Mouse (Mus musculus) natural killer cell, adult 2 months (primary cell): ENCODE data around the gene Psmb3.
A peak's percentile ranks its signal among the peaks of the same experiment; 100 is the strongest.
"Not testable (repeated sequence)": the region's sequence is repeated elsewhere in the genome, so short reads cannot be mapped to it uniquely, and the experiment has no call there.

Experiments
- DNase-seq, 2 experiments: peaks; one replicate each; pipeline ENCODE4 v3.0.0; 2022; ENCODE audit warnings: low spot score in 2 of 2

The Psmb3 gene

DNA sequence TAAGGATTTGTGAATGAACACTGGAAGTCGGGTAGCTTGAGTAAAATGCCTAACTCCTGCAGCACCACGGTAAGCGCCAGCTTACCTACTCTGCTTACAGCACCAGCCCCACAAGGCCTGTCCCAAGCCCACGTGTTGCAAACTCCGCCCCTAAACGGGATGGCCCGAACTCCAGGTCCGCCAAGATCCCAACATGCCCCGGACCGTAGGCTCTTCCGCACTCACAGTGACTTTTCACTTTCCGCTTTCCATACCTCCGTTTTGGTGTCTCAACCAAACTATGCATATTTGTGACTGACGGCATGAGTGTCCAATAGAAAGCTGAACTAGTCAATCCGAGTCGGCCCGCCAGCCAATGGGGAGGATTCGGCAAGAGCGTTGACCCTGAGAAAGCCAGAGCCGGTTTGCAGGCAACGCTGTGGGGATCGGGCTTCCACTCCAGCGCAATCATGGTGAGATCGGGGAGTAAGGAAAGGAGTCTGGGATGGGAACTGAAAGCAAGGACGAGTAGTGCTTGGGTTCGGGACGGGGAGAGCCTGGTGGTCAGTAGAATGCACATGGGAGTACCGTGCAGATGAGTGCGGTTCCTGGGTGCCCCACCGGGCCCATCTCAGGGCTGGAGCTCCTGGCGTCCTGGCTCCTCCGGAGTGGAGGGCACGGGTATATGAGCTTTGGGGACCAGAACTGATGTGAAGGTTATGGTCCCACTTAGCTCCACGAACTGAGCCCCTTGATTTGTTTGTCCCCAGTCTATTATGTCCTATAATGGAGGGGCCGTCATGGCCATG, at the start of gene Psmb3:
TSS of gene Psmb3 (plus strand) at position 361 of the 788 bp plus-strand sequence.
- peak; percentile 98 to 99 for DNase-seq

DNA sequence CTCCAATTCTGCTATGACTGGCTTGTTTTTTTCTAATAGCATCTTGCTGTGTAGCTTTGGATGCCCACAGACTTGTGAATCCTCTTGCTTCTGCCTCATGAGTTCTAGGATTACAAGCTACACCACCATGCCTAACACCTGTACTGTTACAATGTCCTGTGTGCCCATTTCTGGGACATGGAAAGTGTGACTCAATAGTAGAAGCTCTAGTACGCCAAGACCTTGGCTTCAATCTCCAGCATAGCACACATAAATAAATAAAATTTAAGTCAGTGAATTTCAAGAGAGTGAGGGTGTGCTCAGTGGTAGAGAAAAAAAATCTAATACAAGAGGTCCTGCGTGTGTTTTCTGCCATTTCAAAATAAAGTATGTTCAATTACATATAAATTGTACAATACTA, 49.0 kb upstream of the Psmb3 start:
- no peak for DNase-seq

DNA sequence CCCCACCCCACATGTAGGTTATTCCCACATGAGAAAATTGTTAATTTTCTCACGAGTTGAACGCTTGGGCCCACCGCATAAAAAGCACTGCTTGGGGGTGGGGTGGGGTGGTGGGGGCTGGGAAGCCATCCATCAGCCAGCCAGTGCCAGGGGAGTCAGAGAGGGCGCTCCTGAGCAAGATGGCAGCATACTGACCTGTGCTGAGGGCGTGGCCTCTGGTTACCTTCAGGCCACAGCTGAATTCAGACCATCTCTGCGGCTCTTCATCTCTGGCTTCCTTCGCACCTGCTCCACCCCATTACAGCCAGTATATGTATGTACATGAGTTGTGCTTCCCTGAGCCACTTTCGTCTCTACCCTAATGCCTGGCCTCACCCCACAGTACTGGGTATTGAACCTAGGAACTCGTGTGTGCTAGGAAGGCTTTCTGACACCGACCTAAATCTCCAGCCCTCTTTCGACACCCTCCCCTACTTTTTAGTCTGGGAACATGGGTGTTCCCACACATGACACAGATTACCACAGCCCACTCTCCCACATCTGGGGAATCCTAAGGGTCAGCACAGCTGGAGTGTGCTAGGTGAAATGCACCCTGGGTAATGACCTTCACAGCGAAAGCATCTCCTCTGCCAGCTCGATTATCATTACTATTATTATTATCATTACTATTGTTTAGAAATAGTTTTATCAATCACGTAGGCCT, 46.8 kb upstream of the Psmb3 start:
- no peak for DNase-seq

DNA sequence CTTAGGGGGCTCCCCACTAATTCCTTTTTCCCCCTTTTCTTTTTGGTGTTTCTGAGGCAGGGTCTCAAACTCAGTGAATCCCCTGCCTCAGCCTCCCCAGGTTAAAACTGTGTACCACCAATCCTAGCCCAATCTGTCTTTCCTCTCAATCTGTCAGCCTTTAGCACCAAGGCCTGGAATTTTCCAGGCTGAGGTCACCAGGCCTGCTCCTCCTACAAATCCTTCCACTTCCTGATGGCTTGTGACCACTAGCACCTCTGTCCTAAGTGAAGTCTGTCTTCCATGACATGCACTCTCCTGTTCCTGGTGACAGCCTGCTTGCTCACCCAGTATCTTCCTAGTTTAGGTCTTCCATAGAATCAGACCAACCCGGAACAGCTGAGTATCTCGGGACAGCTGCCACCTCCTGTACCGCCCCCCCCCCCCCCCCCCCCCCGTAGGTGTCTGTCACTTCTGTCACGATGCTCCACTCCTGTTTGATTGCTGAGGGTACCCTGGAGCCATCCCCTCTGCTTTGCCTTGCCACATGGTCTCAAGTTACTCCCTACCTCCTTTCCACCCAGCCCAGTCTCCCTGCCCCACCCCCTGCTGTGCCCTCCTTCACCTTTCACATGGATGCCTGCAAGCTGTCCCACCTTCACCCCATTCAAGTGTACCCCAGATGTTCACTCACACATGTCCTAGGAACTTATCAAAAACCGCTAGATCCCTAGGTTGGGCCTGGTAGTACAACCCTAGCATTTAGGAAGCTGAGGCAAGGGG, 45.8 kb upstream of the Psmb3 start:
- DNase-seq: no peak

DNA sequence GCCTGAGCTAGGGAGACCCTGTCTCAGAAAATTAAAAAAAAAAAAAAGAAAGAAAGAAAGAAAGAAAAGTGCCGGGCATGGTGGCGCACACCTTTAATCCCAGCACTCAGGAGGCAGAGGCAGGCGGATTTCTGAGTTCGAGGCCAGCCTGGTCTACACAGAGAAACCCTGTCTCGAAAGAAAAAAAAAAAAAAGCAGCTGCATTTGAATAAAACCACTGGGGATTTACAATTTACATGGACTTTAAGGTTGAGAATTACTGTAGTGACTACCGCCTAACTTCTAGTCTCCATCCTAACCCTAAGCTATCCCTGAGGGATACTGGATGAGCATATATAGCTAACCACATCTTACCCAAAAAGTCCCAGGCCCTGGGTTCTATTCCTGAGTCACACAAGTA, 45.2 kb upstream of the Psmb3 start:
- not testable (repeated sequence) for DNase-seq

DNA sequence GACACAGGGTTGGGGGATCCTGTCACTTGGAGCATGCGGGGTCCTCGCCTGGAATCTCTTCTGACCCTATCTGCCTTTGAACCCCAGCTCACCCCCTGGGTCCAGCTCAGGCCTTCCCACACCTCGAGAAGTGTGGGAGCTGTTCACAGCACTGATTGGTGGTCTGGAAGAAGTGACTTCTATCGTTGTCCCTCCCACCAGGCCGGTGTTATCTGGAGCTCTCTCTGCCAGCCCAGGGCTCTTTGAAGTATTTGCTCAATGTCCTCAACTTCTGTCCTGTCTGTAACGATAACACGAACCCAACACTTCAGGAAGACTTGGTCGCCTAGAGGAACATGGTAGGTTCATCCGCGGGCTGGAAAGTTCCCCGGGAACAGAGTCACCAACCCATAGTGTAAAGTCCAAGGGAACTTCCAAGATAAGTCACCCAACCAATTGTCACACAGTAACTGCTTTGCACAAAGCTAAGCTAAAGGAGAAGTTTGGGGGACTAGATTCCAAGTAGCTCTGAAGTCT, 44.4 kb upstream of the Psmb3 start:
- DNase-seq: no peak

DNA sequence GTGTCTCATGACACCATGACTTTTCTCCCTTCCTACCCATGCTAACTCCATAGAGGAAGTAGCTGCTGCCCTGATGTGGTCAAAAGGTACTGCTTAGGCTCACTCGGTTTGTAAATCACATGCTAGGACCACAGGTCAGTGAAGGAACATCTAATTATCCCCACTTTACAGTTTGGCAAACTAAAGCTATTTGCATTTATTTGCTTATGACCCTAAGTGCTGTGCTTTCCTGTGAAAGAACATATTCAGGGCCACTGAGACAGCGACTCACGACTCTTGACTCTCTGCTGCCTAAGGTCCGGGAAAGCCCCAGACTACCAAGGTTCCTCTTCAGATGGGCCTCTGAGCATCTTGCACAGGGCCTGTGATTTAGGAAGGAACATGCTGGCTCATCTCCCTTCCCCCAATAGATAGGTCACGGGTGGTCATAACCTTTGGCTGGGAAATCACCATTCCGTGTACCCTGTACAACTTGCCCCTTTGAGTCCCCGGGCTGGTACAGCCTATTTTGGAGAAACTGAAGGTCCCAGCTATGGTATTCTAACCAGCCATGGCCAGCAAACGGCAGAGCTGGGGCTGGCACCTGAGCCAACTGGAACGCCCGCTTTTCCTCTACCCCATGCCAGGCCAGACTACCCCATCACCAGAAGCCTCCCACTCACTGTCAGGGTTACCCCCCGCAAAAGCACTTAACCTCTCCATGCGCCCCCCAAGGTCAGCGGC, 43.8 kb upstream of the Psmb3 start:
- peak; percentile 80 to 86 for DNase-seq

DNA sequence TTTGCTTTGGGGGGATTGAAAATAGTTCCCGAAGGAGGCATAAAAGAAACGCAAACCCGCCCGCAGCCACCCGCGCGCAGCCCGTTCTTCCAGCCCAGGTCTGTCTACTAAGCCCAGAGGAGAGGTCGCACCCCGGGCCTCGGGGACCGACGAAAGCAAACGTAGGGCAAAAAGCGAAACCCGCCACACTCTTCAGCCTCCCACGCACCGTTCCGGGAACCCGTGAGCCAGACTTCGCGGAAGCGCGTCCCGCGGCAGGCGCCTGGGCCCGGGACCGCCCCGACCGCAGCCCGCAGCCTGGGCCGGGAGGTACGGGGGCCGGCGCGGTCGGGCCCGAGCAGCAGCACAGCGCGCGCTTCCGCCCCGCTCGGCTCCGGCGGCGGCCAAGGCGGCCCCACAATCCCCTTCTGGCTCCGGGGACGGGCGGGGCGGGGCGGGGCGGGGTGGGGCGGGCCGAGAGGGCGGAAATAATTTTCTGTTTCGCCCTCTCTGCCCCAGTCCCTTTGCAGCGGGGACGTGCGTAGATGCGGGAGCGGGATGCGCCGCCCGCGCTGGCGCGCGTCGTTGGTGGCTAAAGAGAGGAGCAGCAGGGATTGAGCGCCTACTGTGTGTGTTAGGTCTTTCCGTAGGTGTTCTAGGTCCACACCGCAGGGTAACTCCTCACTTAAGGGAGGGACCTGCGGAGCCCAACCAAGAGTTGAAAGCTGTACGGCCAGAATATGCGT, 43.0 kb upstream of the Psmb3 start:
- DNase-seq: peak; percentile 62 to 73

DNA sequence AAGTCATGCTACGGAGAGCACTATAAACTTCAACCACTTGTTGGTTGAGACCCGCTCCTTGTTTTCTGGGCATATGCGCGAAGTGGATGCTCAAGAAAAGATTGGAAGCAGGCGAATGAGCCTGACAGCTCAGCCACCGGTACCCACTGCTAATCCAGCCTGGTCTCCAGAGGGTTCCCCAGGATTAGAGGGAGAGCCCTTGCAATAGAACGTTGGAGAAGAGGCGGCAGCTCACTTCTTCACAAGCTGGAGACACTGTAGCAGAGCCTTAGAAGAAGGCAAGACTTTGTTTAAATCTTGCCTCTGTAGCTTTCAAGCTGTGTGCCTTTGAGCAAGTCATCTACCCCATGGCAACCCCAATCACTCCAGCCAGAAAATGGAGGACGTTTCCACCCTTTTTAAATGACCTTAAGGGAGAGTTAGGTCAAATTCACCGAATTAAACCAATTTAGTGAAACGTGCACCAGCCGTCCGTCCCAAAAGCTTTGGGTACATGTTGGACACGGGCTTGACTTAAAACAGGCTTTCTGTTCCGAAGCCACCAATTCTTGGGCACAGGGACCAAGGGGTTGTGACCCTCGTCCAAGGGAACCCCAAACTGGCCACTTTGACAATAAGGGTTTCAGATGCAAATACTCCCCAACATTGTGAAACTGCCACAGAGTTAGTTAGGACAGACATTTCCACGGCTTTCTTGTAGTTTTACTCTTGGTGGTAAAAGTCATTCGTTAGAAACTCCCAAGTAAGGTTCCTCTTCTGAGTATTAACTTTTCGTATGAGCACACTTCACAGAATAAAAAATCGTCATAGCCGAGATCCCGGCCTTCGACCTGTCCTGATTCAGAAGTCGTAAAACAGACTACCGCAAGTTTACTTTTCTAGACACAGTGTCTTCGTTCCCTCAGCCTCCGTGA, 42.2 kb upstream of the Psmb3 start:
- no peak for DNase-seq

DNA sequence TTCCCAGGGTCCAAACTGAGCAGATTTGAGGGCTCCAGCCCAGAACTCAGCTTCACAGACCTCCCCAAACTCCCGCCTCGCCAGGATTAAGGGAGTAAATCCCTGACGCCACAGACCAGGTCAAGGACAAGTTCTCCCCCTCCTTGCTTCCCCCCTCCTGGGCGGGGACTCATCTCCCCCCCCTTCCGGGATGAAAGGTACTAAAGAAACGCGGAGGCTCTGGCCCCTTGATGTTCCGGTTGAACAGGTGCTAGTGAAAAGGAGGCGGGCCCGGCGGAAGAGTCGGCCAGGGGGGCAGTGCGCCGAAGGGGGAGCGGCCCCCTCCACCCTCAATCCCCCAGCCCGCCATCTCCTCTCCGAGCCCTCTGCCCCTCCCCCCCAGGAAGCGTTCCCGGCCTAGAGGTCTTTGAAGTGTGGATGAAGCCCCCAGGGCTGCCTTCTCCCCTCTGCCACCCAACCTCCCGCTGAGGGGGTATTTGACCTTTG, 41.5 kb upstream of the Psmb3 start:
- DNase-seq: peak; percentile 35 to 58

DNA sequence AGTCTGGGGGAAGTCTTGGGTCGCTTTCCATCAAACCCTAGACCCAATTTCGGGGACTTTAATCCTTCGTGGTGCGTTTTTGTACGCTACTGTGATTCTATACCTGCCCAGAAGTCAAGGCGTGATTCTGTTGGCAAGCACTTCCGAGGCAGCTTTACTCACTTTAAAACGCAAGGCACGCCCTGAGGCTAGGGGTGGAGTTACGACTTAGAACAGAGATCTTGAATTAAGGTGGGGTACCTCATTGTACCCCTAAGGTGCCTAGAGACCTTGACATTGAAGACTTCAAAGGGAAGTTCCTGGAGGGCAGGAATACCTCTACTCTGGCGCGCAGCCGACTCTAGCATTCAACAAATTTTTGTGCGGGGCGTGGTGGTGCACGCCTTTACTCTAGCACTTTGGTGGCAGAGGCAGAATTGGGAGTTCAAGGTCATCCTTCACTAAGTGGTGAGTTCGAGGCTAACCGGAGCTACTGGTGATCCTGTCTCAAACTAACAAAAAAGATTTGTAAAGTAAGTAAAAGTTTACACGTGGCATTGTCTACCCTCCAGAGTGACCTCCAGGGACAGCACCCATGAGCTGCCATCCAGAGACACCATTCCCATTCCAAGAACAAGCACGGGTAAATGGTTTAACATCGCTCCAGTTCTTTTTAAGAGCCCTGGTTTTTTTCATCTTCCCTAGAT, 40.8 kb upstream of the Psmb3 start:
- peak; percentile 61 to 65 for DNase-seq

DNA sequence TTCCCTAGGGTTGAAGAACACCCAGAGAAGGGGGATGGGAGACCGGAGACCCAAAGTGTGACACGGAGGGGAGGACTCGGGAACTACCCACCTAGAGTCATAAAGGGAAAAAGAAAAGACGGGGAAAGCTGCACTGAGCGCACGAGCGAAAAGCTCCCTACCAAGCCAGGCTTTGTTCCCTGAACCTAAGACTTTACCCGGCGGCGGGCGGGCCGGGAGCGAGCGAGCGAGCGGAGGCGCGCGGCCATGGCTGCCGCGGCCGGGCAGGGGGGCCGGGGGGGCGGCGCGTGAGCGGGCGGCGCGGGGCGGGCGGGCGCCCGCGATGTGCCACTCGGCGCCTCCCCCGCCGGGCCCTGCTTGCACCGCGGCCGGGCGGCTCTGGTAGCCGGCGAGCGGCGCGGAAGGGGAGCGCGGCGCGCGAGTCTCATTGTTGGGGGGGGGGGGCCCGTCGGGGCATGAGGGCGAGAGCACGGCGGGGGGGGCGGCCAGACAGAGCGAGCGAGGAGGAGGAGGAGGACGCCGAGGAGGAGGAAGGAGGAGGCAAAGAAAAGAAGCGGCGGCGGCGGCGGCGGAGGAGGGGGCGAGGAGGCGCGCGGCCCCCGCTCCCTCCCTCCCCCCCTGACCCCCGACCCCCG, 40.2 kb upstream of the Psmb3 start, which contains the start of gene Mllt6:
TSS of gene Mllt6 (plus strand) at position 522 of the 635 bp plus-strand sequence.
- peak; percentile 58 to 71 for DNase-seq

DNA sequence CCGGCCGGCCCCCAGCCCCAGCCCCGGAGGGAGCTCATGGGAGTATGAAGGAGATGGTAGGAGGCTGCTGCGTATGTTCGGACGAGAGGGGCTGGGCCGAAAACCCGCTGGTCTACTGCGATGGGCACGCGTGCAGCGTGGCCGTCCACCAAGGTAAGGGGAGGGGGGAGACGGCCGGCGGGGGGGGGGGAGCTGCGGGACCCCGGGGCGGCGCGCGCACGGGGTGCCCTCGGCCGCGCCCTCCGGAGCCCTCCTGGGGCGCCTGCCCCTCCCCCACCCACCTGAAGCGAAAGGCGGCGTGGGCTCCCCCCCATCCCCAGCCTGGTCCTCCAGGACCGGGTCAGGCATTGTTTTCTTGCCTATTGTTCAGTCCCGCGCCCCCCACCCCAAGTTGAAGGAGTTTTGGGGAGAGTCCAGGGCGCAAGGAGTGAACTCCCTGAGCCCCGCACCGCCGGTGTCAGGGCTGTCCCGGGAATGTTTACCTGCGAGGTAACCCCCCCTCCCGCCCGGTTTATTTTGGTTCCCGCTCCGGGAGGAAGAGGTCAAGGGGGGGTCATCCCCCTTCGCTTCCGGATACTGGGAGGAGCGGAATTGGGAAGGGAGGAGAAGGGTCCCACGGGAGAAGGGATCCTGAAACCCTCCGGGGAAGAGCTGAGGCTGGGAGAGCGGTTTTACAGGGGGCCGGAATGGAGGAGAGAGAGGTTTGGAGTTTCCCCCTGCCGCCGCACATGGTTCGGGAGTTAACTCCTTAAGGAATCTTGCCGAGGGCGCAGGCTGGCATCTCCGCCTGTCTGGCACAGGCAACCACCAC, 39.5 kb upstream of the Psmb3 start:
- no peak for DNase-seq

DNA sequence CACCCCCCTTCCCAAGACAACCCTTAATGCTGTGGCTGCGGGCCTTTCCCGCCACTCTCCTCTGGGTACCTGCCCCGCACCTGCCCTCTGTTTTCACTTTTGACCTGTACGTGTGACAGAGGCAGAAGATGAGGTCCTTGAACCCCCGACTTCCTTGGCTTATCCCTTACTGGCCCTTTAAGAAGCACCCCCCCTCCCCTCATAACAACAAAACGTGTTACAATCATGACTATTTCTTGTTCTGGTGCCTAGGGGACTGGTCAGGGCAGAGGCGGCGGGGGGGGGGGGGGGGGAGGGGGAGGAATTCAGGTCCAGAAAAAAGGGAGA, 38.9 kb upstream of the Psmb3 start:
- DNase-seq: no peak

DNA sequence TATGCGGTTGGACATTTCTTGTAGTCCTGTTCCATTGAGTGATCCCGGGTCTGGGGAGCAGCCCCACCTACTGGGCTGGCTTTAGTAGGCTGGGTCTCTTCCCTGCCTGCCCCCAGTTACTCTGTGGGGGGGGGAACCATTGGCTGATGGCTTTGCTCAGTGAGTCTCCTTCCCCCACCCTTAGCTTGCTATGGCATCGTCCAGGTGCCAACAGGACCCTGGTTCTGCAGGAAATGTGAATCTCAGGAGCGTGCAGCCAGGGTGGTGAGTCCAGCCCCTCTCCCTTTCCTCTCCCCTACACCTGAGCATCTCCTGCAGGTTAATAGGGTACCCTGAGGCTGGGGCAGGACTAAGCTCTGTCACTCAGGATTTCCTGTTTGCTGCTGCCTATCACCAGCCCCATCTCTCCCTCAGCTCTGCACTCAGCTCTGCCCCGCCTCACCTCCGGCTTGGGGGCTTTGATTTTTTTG, 38.4 kb upstream of the Psmb3 start:
- no peak for DNase-seq

DNA sequence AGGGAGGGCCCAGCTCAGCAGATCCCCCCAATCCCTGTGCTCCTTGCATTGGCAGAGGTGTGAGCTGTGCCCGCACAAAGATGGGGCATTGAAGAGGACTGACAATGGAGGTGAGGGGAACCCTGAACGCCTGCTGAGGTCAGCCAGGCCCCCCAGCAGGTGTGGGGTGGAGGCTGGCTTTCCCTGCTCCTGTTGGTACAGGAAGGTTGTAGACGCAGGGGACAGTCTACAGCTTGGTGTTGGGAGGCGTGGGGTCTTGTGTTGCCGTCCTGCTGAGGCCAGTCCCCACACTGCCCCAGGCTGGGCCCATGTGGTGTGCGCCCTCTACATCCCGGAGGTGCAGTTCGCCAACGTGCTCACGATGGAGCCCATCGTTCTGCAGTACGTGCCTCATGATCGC, 37.8 kb upstream of the Psmb3 start:
- DNase-seq: no peak

DNA sequence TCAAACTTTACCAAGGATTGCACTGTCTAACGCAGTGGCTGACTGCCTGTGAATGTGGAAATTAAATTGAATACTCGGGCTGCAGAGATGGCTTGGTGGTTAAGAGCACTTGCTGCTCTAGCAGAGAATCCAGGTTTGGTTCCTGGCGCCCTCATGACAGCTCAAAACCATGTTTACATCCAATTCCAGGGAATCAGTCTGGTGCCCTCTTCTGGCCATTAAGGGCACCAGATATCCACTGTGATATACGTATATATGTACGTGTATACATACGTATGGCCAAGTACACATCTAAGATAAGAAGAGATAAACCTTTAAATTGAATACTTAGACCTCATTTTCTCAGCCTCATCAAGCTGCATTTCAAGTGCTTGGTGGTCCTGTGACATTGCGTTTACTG, 37.0 kb upstream of the Psmb3 start:
- no peak for DNase-seq

DNA sequence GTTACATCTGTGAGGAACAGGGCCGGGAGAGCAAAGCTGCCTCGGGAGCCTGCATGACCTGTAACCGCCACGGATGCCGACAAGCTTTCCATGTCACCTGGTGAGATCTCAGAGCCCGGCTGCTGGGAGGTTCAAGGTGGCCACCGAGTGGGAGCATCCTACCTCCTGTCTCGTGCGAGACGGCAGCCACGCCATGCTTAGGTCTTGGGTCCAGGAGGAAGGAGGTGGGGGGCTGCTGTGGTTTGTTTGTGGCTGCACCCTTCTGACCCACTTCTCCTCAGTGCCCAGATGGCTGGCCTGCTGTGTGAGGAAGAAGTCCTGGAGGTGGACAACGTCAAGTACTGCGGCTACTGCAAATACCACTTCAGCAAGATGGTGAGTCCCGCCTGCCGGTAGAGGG, 36.4 kb upstream of the Psmb3 start:
- DNase-seq: no peak
